Mouse (Mus musculus) liver, adult (tissue): ENCODE data around the gene Hist2h2be.
"Not testable (repeated sequence)": the region's sequence is repeated elsewhere in the genome, so short reads cannot be mapped to it uniquely, and the experiment has no call there.

ENCODE experiments used
- GATA4 ChIP-seq: IDR thresholded peaks from 2 replicates; pipeline ENCODE4 v1.6.1; 2014; ENCODE audit warnings: mild to moderate bottlenecking, low read length; ENCODE audit not compliant: insufficient replicate concordance

Hist2h2be gene

GRCm38 (mm10) chr3:96230910-96231757, 10.2 kb downstream of the Hist2h2be start:
- no peak for TF ChIP-seq GATA4

GRCm38 (mm10) chr3:96231758-96232120, 10.8 kb downstream of the Hist2h2be start:
- TF ChIP-seq GATA4, result no peak

- TF ChIP-seq GATA4, result no peak
Measured at GRCm38 (mm10) chr3:96234914-96235313, 14.0 kb downstream of the Hist2h2be start.

- no peak for TF ChIP-seq GATA4
Measured at GRCm38 (mm10) chr3:96235836-96236235, 14.9 kb downstream of the Hist2h2be start.

- no peak for TF ChIP-seq GATA4
Measured at GRCm38 (mm10) chr3:96236834-96237334, 16.0 kb downstream of the Hist2h2be start.

- TF ChIP-seq GATA4, result no peak
Measured at GRCm38 (mm10) chr3:96237335-96237903, 16.5 kb downstream of the Hist2h2be start.

- TF ChIP-seq GATA4, result no peak
Measured at GRCm38 (mm10) chr3:96237904-96238511, 17.1 kb downstream of the Hist2h2be start.

GRCm38 (mm10) chr3:96238954-96239793, 18.3 kb downstream of the Hist2h2be start, which contains the start of gene Hist2h3c2:
TSS of gene Hist2h3c2 (minus strand) at chr3:96239127.
- TF ChIP-seq GATA4, result not testable (repeated sequence)

GRCm38 (mm10) chr3:96239949-96240798, 19.3 kb downstream of the Hist2h2be start, which contains the start of gene Hist2h2aa2:
TSS of gene Hist2h2aa2 (minus strand) at chr3:96240276.
- not testable (repeated sequence) for TF ChIP-seq GATA4

- no peak for TF ChIP-seq GATA4
Measured at GRCm38 (mm10) chr3:96240799-96241197, 19.9 kb downstream of the Hist2h2be start.

GRCm38 (mm10) chr3:96243921-96244572, 23.1 kb downstream of the Hist2h2be start:
- no peak for TF ChIP-seq GATA4

- TF ChIP-seq GATA4, result not testable (repeated sequence)
Measured at GRCm38 (mm10) chr3:96245003-96245886, 24.3 kb downstream of the Hist2h2be start, which contains the start of gene Hist2h2aa1. TSS of gene Hist2h2aa1 (plus strand) at chr3:96245497.
